ENCODE assay signal across 8 mouse cellular contexts in the genomic region with DNA sequence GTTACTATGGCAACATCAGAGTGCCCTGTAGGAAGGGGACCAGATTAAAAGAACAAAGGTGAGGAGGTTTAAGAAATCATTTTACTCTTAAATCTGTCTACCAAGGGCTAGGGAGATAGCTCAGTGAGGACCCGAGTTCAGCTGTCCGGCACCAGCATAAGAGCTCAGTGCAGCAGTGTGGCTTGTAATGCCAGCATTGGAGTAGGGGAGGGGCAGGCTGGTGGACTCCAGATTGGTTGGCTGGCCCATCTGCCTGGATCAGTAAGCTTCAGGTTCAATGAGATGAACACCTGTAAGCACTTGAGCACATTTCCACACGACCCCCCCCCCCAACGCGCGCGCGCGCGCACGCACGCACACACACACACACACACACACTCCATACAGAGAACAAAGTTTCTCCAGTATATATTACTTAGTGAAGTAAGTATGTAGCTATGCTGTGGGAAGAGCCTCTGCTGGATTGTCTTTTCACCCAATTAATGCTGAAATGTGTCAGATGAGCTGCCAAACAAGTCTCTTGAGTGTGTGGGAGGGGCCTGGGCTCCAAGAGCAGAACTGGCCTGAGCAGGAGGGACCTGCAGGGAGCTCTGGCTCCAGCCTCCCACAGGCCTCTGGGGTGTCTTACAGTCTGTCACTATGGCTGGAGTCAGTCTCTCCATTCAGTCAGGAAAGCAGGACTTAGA.
DNase-seq lines count a peak whose midpoint lies in the region; ATAC-seq and TF ChIP-seq lines count a peak whose summit lies in the region.

No protein-coding gene starts in this region.

- H3K4me2 ChIP-seq in kidney, postnatal 0 days (ENCODE audit: low read length): no peak overlapping the region
- no peak overlapping the region for H3K4me2 ChIP-seq in stomach, embryonic 14.5 days (replicated peaks; ENCODE audit: low read depth, low read length)

- H3K27ac ChIP-seq in kidney, postnatal 0 days: no peak overlapping the region
- H3K27ac ChIP-seq in stomach, embryonic 14.5 days (ENCODE audit: low read length): no peak overlapping the region

- peaks cover 8% of the 10 kb centered on the region; the same call in 1 of the 2 replicates for H3K4me1 ChIP-seq in kidney, postnatal 0 days (replicated peaks; ENCODE audit: insufficient read depth, low read length)
- H3K4me1 ChIP-seq in stomach, embryonic 14.5 days (ENCODE audit: control insufficient read depth, insufficient read depth, low read length): peaks cover 4% of the 10 kb centered on the region; the same call in 1 of the 2 replicates

- no peaks in the 10 kb centered on the region for H3K9me3 ChIP-seq in kidney, postnatal 0 days (replicated peaks; ENCODE audit: low read length)
- H3K9me3 ChIP-seq in stomach, embryonic 14.5 days (ENCODE audit: control insufficient read depth, low read depth, low read length): no peaks in the 10 kb centered on the region

- 83% methylated on average over 12 of the region's 12 CpGs for WGBS in kidney, postnatal 0 days
- WGBS in stomach, embryonic 14.5 days: 86% methylated on average over 12 of the region's 12 CpGs

- DNase-seq in cerebellum, adult 11-12 months: peak; percentile 35
- DNase-seq in cerebellum, adult 8-10 months: no peak
- DNase-seq in ovary, postnatal 36 days (ENCODE audit: low spot score): peak; percentile 15
- no peak for DNase-seq in ovary, postnatal 10 days (ENCODE audit: low spot score)
- peak; percentile 43 for DNase-seq in kidney, postnatal 0 days (ENCODE audit: low spot score)
- DNase-seq in right cerebral cortex, adult 2 months (ENCODE audit: low spot score in 2 of 2): no peak

- TF ChIP-seq CTCF in kidney, postnatal 0 days (IDR thresholded peaks at IDR 0.05; ENCODE audit: low read depth): no peak

- H3K36me3 ChIP-seq in kidney, postnatal 0 days (ENCODE audit: insufficient read depth, low read length): 0 out of 2 replicates have a peak, but pooled peaks cover 5% of the 10 kb centered on the region
- H3K36me3 ChIP-seq in stomach, embryonic 14.5 days (ENCODE audit: control insufficient read depth, insufficient read depth, low read length): no peaks in the 10 kb centered on the region

- H3K9ac ChIP-seq in kidney, postnatal 0 days (ENCODE audit: low read depth, low read length): no peak overlapping the region
- no peak overlapping the region for H3K9ac ChIP-seq in stomach, embryonic 14.5 days (replicated peaks; ENCODE audit: low read depth, low read length)

- no peak overlapping the region for H3K4me3 ChIP-seq in kidney, postnatal 0 days (replicated peaks; ENCODE audit: low read depth, low read length)
- H3K4me3 ChIP-seq in stomach, embryonic 14.5 days (ENCODE audit: low read depth, low read length): no peak overlapping the region

- no peak for ATAC-seq in kidney, postnatal 0 days (replicated peaks; ENCODE audit: low FRiP score, low read depth)
- ATAC-seq in stomach, embryonic 14.5 days (ENCODE audit: insufficient number of reproducible peaks, insufficient read depth, low FRiP score, low read depth): peak; percentile 53; the same call in 1 of the 2 replicates
- ATAC-seq in CD4-positive, CD25-positive, alpha-beta regulatory T cell, adult 4 months: no peak

- H3K27me3 ChIP-seq in kidney, postnatal 0 days (ENCODE audit: insufficient read depth, low read length): no peaks in the 10 kb centered on the region
- H3K27me3 ChIP-seq in stomach, embryonic 14.5 days (ENCODE audit: control insufficient read depth, insufficient read depth, low read length): no peaks in the 10 kb centered on the region

Comparison
In these comparisons a context has a peak if more than half of its experiments do, and no peak if none do; other contexts are left out.
1. DNase-seq: peak in cerebellum, adult 11-12 months (single experiment), ovary, postnatal 36 days (single experiment) and kidney, postnatal 0 days (single experiment); none in cerebellum, adult 8-10 months (single experiment), ovary, postnatal 10 days (single experiment) and right cerebral cortex, adult 2 months (0 of 2).